Mouse (Mus musculus) C2C12 (cell line): Measurements from ENCODE around the gene Meis2. TPM values are rescaled to one million over a fixed set of nuclear protein-coding genes. Genes with fewer than 3 reads are reported as not detected.

Experiments
- H3K27me3 ChIP-seq: one replicate; pipeline ENCODE4 v1.6.1; 2011; ENCODE audit not compliant: control insufficient read depth, insufficient read depth, insufficient read length
- H3K36me3 ChIP-seq: one replicate; pipeline ENCODE4 v1.6.1; 2011; ENCODE audit not compliant: control insufficient read depth, insufficient read depth
- H3K4me3 ChIP-seq: one replicate; pipeline ENCODE4 v1.5.1; 2011; ENCODE audit warnings: mild to moderate bottlenecking, control low read depth; ENCODE audit not compliant: poor library complexity, insufficient read depth, severe bottlenecking
- H3K79me2 ChIP-seq: one replicate; pipeline ENCODE4 v1.6.1; 2011; ENCODE audit not compliant: control insufficient read depth, insufficient read depth
- H3K79me3 ChIP-seq: one replicate; pipeline ENCODE4 v1.6.1; 2011; ENCODE audit warnings: low read depth, control low read depth
- H3ac ChIP-seq: one replicate; pipeline ENCODE3; 2011; ENCODE audit warnings: low read depth; ENCODE audit not compliant: control insufficient read depth, insufficient read length
- CEBPB ChIP-seq: IDR thresholded peaks from one replicate; pipeline ENCODE4 v1.6.1; 2011; ENCODE audit warnings: low read depth, mild to moderate bottlenecking, control low read depth, moderate library complexity
- CTCF ChIP-seq: IDR thresholded peaks from one replicate; pipeline ENCODE4 v1.5.1; 2011; ENCODE audit not compliant: control insufficient read depth, insufficient read depth, insufficient read length
- FOSL1 ChIP-seq: IDR thresholded peaks from one replicate; pipeline ENCODE4 v1.8.0; 2011; ENCODE audit warnings: mild to moderate bottlenecking, low read length; ENCODE audit not compliant: poor library complexity, insufficient read depth, severe bottlenecking
- MAX ChIP-seq: IDR thresholded peaks from one replicate; pipeline ENCODE4 v1.6.1; 2011; ENCODE audit warnings: mild to moderate bottlenecking, control low read depth
- MYOD1 ChIP-seq: IDR thresholded peaks from one replicate; pipeline ENCODE4 v1.6.1; 2011; ENCODE audit warnings: low read depth; ENCODE audit not compliant: control insufficient read depth, insufficient read length
- MYOG ChIP-seq: IDR thresholded peaks from one replicate; pipeline ENCODE4 v1.6.1; 2011; ENCODE audit not compliant: control insufficient read depth, insufficient read length; ENCODE audit errors: extremely low read depth
- USF1 ChIP-seq: IDR thresholded peaks from one replicate; pipeline ENCODE4 v1.6.1; 2011; ENCODE audit warnings: low read depth, mild to moderate bottlenecking, control low read depth, moderate library complexity
- polyA plus RNA-seq: library from polyadenylated mRNA; unstranded; fragments of >200 nt; fragmentation: generic; extraction: Trizol; gene quantifications from one replicate; pipeline ENCODE4 v1.2.1, GENCODE M21; 2012; ENCODE audit warnings: missing spikeins

Gene Meis2
- polyA plus RNA-seq, 1 experiment: 16.3 TPM

DNA sequence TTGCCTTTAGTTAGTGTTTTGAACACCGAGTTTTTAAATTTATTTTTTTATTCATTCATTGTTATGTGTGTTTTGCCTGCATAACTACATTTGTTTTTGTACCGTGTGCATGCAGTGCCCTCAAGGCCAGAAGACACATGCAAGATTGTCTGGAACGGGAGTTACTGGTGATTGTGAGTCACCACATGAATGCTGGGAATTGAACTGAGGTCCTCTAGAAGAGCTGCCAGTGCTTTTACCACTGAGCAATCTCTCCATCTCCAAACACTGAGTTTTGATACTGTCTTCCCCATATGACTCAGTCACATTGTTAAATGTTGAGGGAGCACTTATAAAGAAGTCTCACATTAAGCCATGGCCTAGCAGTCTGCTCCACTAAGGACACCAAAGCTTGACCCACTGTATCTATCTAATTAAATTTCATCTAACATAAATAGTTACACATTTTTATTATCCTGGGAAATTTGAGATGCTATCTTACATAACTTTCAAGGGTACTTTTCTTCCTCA, 94.3 kb downstream of the Meis2 start:
- TF ChIP-seq CEBPB: no peak
- no peak for TF ChIP-seq USF1
- no peak for TF ChIP-seq FOSL1
- TF ChIP-seq MAX: no peak
- TF ChIP-seq MYOG: no peak
- TF ChIP-seq MYOD1: no peak
- no peak for TF ChIP-seq CTCF
- Histone ChIP-seq H3ac (no peak overlapping the region), H3K27me3 (no peaks in the 10 kb centered on the region), H3K36me3 (no peaks in the 10 kb centered on the region), H3K4me3 (no peak overlapping the region), H3K79me2 (no peaks in the 10 kb centered on the region), H3K79me3 (no peaks in the 10 kb centered on the region)

DNA sequence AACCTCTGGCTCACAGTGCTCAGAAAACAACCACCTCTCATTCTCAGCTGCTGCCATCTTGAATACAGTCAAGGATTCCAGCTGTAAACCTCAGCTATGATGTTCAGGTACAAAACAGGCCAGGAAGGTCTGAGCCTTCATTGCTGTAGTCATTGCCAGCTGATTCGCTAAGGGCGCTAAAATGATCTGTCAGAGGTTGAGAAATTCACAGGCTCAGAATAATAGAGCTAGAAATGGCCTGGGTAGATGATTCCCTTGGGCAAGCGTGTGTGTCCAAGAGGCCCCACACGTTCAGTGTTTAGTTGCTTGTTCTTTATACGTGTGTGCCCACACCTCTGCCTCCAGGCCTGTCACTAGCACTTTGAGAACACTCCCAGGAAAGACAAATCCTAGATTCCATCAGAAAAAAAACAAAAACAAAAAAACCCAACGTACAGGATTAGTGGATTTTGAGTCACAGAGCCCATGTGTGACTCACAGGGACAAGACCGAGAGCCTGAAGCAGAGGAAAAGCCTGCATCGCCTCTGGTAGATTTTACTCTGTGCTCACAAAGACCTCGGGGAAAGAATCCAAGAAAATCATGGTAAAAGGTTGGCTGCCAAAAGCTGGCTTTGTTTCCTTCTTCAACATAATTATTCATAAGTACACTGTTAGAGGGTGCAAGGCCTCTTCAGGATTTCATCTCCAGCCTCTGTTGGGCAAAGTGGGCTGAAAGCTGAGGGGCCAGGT, 95.4 kb downstream of the Meis2 start:
- Histone ChIP-seq H3K4me3 (no peak overlapping the region), H3K79me2 (no peaks in the 10 kb centered on the region), H3ac (no peak overlapping the region), H3K79me3 (no peaks in the 10 kb centered on the region), H3K27me3 (no peaks in the 10 kb centered on the region), H3K36me3 (no peaks in the 10 kb centered on the region)
- TF ChIP-seq CEBPB (no peak), CTCF (no peak), FOSL1 (no peak), MYOD1 (no peak), MYOG (no peak), MAX (no peak), USF1 (no peak)

DNA sequence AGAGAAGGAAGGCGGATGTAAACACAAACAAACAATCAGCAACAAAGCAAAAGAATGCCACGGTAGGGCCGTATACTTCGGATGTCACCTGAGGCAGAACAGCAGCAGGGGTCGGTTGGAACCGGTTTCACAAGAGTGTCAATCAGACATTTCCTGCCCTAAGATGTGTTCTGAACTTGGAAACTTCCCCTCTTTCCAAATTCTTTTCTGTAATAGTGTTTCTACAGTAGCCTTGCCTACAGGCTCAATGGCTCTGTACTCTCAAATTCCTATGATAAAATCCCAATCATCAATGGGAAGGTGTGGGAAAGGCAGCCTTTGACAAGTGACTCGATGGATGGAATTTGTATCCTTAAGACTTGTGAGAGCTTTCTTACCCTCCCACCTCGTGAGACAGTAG, 96.4 kb downstream of the Meis2 start:
- no peak overlapping the region for H3ac ChIP-seq
- H3K79me2 ChIP-seq: no peaks in the 10 kb centered on the region
- H3K4me3 ChIP-seq: no peak overlapping the region
- TF ChIP-seq USF1 (no peak), CEBPB (no peak), MAX (no peak), MYOD1 (no peak), FOSL1 (no peak), CTCF (no peak), MYOG (no peak)
- no peaks in the 10 kb centered on the region for H3K79me3 ChIP-seq
- H3K36me3 ChIP-seq: no peaks in the 10 kb centered on the region
- no peaks in the 10 kb centered on the region for H3K27me3 ChIP-seq

GRCm38 (mm10) chr2:115964911-115965310, 100.7 kb downstream of the Meis2 start:
- Histone ChIP-seq H3K79me2 (no peaks in the 10 kb centered on the region), H3K4me3 (no peak overlapping the region), H3K36me3 (peaks cover 4% of the 10 kb centered on the region), H3ac (no peak overlapping the region), H3K79me3 (no peaks in the 10 kb centered on the region), H3K27me3 (no peaks in the 10 kb centered on the region)
- TF ChIP-seq USF1 (no peak), MYOD1 (no peak), CTCF (no peak)

- H3K4me3 ChIP-seq: no peak overlapping the region
- no peaks in the 10 kb centered on the region for H3K79me3 ChIP-seq
- H3ac ChIP-seq: no peak overlapping the region
- H3K79me2 ChIP-seq: no peaks in the 10 kb centered on the region
- no peaks in the 10 kb centered on the region for H3K27me3 ChIP-seq
- TF ChIP-seq MYOD1: no peak
- no peak for TF ChIP-seq CEBPB
- TF ChIP-seq MAX: no peak
- no peak for TF ChIP-seq USF1
- no peak for TF ChIP-seq MYOG
- no peak for TF ChIP-seq CTCF
- no peak for TF ChIP-seq FOSL1
- H3K36me3 ChIP-seq: peaks cover 4% of the 10 kb centered on the region
Observed at GRCm38 (mm10) chr2:115963293-115963835, 102.3 kb downstream of the Meis2 start.
